Mouse (Mus musculus): ENCODE results near the gene Ing2. TPM values are rescaled to one million over a fixed set of nuclear protein-coding genes. Genes with fewer than 3 reads are reported as not detected.

Gene Ing2
- polyA plus RNA-seq (2012; rRNA removed) = 0.49 and 0.78 TPM in 2 replicates

GRCm38 (mm10) chr8:47674777-47675710 is at the start of gene Ing2:
Gene Ing2, minus strand, starts transcription at chr8:47675556.

GRCm38 (mm10) chr8:47713761-47714745 is 38.7 kb upstream of the Ing2 start, which contains the start of gene Cdkn2aip:
Gene Cdkn2aip, minus strand, starts transcription at chr8:47713932.

Other genes starting within 250 kb of the Ing2 start
- 0.53 and 0.84 TPM in 2 replicates for gene Stox2, start 229.2 kb downstream of the Ing2 start, polyA plus RNA-seq (2012; rRNA removed)
- 6.1 and 6.8 TPM in 2 replicates for gene Trappc11, start 142.1 kb downstream of the Ing2 start, polyA plus RNA-seq (2012; rRNA removed)
- gene Rwdd4a, start 141.9 kb downstream of the Ing2 start, polyA plus RNA-seq (2012; rRNA removed) = 9.6 and 16.9 TPM in 2 replicates
- gene Cdkn2aip, start 38.4 kb upstream of the Ing2 start, polyA plus RNA-seq (2012; rRNA removed) = 8.0 and 13.3 TPM in 2 replicates
- gene Cldn24, start 146.6 kb upstream of the Ing2 start, polyA plus RNA-seq (2012; rRNA removed) = not detected in 2 replicates
- 1.1 and 1.7 TPM in 2 replicates for gene Cldn22, start 148.9 kb upstream of the Ing2 start, polyA plus RNA-seq (2012; rRNA removed)

Measured in stomach, adult 2 months (tissue).